Mouse (Mus musculus) liver, embryonic 13.5 days (tissue): ENCODE data around the gene Znrf4. TPM values are rescaled to one million over a fixed set of nuclear protein-coding genes. Genes with fewer than 3 reads are reported as not detected.
A peak's percentile ranks its signal among the peaks of the same experiment; 100 is the strongest.

Experiments used
- ATAC-seq: fragments of 200-750 bp; cut with Nextera tagmentation; 2 replicates; pipeline ENCODE4 v1.8.0; 2017; ENCODE audit warnings: low read depth, mild to moderate bottlenecking, moderate number of reproducible peaks, moderate library complexity
- DNase-seq: peaks from one replicate; pipeline ENCODE4 v3.0.0; 2022
- H3K27ac ChIP-seq: fragments of 300-500 bp; sonication (generic); 2 replicates; pipeline ENCODE4 v1.5.1; 2015; ENCODE audit warnings: moderate library complexity, mild to moderate bottlenecking, inconsistent platforms
- H3K27me3 ChIP-seq: fragments of 300-500 bp; sonication (generic); 2 replicates; pipeline ENCODE4 v1.6.1; 2015; ENCODE audit warnings: mild to moderate bottlenecking, inconsistent platforms
- H3K36me3 ChIP-seq: fragments of 300-500 bp; sonication (generic); 2 replicates; pipeline ENCODE4 v1.6.1; 2015; ENCODE audit warnings: mild to moderate bottlenecking, inconsistent platforms
- H3K4me1 ChIP-seq: fragments of 300-500 bp; sonication (generic); replicated peaks from 2 replicates; pipeline ENCODE4 v1.6.1; 2015; ENCODE audit warnings: inconsistent platforms
- H3K4me2 ChIP-seq: fragments of 300-500 bp; sonication (generic); 2 replicates; pipeline ENCODE4 v1.6.1; 2015; ENCODE audit warnings: inconsistent platforms, mild to moderate bottlenecking, moderate library complexity
- H3K4me3 ChIP-seq: fragments of 300-500 bp; sonication (generic); replicated peaks from 2 replicates; pipeline ENCODE4 v1.5.1; 2015; ENCODE audit warnings: mild to moderate bottlenecking, inconsistent platforms
- H3K9ac ChIP-seq: fragments of 300-500 bp; sonication (generic); 2 replicates; pipeline ENCODE4 v1.6.1; 2015; ENCODE audit warnings: mild to moderate bottlenecking, inconsistent platforms
- H3K9me3 ChIP-seq: fragments of 300-500 bp; sonication (generic); replicated peaks from 2 replicates; pipeline ENCODE4 v1.6.1; 2016; ENCODE audit warnings: inconsistent platforms
- WGBS: fragments of 180-500 bp; shearing (Covaris S2); methylation state at CpG from one replicate; pipeline ENCODE4 v1.1.7; 2015; ENCODE audit not compliant: insufficient replicate concordance; 5-methylcytosine and 5-hydroxymethylcytosine counted together
- polyA plus RNA-seq: library from polyadenylated mRNA; unstranded; fragments of >200 nt; fragmentation: Nextera tagmentation; extraction: Ambion mirVana; gene quantifications from 2 replicates; pipeline ENCODE4 v1.2.1, GENCODE M21; 2015

Gene Znrf4
- polyA plus RNA-seq, 1 experiment from 2014 or later: not detected

GRCm38 (mm10) chr17:56474311-56474830 lies 37.9 kb downstream of the Znrf4 start:
- Histone ChIP-seq H3K4me3 (peak overlapping the region; percentile 58), H3K4me2 (peak overlapping the region; percentile 73), H3K27me3 (peaks cover 95% of the 10 kb centered on the region), H3K36me3 (no peaks in the 10 kb centered on the region), H3K9ac (no peak overlapping the region), H3K27ac (no peak overlapping the region), H3K9me3 (no peaks in the 10 kb centered on the region), H3K4me1 (peaks cover 61% of the 10 kb centered on the region)
- no peak for DNase-seq
- no peak for ATAC-seq
- WGBS: 4% methylated on average over 32 of the region's 32 CpGs

GRCm38 (mm10) chr17:56473611-56473905 lies 38.7 kb downstream of the Znrf4 start:
- Histone ChIP-seq H3K27me3 (peaks cover 99% of the 10 kb centered on the region), H3K4me2 (peak overlapping the region; percentile 73), H3K9me3 (0 out of 2 replicates have a peak, but pooled peaks cover under 1% of the 10 kb centered on the region), H3K27ac (no peak overlapping the region), H3K4me3 (peak overlapping the region; percentile 58), H3K36me3 (no peaks in the 10 kb centered on the region), H3K4me1 (peaks cover 69% of the 10 kb centered on the region), H3K9ac (no peak overlapping the region)
- no peak for DNase-seq
- ATAC-seq: no peak
- 3% methylated on average over 11 of the region's 11 CpGs for WGBS

DNA sequence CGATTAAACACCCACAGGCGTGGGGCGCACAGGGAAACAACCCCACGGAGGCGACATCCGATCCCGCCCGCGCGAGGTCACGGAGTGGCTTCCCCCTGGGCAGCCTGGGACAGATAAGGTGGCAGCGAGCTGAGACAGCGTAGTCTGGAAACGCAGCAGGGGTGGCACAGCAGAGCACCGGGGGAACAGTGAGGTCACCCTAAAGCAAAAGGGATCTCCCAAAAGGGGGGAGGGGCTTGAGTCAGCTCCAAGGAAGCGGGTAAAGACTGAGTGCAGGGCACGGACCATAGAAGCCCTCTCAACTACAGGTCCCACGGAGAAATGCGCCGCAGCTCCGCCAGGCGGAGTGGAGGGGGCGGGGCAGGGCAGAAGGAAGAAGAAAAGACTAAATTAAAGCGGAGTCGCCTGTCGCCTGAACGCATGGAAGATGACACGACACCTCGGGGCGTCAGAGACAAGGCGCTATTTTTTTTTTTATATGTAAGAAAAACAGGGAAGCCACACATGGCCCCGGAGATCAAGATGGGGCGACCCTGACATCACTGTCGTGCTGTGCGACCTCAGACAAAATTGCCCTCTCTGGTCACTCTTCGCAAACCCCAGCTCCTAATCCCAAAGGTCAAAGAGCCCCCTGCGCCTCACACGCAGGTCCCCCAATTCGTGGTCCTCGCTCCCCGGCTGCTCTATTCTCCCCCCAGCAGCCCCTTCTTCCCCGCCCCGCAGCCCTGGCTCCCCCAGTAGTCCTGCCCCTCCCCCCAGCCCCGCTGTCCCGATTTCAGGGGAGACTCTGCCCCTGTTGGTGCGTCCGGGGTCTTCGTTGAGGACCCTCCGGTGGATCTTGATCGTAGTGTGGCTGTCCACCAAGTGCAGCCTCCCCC lies 39.3 kb downstream of the Znrf4 start:
- Histone ChIP-seq H3K36me3 (no peaks in the 10 kb centered on the region), H3K9ac (peak overlapping the region; percentile 22; the same call in 1 of the 2 replicates), H3K27me3 (peaks cover 97% of the 10 kb centered on the region), H3K4me2 (peak overlapping the region; percentile 73), H3K4me3 (peak overlapping the region; percentile 58), H3K27ac (no peak overlapping the region), H3K4me1 (peaks cover 72% of the 10 kb centered on the region), H3K9me3 (0 out of 2 replicates have a peak, but pooled peaks cover 3% of the 10 kb centered on the region)
- ATAC-seq (no peak), DNase-seq (no peak)
- 2% methylated on average over 50 of the region's 50 CpGs for WGBS

GRCm38 (mm10) chr17:56472121-56472520 lies 40.1 kb downstream of the Znrf4 start:
- H3K27ac ChIP-seq: no peak overlapping the region
- H3K9ac ChIP-seq: no peak overlapping the region; the same call in 1 of the 2 replicates
- peak overlapping the region; percentile 73 for H3K4me2 ChIP-seq
- peak overlapping the region; percentile 58 for H3K4me3 ChIP-seq
- 0 out of 2 replicates have a peak, but pooled peaks cover 3% of the 10 kb centered on the region for H3K9me3 ChIP-seq
- WGBS: 4% methylated on average over 16 of the region's 16 CpGs
- DNase-seq (no peak), ATAC-seq (no peak)
- peaks cover 72% of the 10 kb centered on the region for H3K4me1 ChIP-seq
- peaks cover 89% of the 10 kb centered on the region for H3K27me3 ChIP-seq
- no peaks in the 10 kb centered on the region for H3K36me3 ChIP-seq

DNA sequence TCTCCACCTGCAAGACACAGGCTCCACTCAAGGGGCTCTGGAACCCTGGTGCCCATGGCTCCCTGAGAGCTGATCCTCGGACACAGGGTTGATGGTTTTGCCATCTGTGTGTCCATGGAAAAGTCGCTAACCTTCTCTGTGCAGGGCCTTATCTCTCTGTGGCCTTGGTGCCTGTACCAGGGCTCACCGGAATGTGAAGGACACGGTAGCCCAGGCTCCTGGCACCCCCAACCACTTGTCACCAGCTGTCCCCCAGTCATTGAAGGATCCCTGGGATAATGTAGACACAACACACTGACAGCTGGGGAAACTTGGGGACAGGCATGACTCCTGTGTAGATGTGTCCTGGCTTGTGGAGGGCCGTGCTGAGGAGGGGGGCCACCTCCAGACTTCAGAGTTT lies 41.1 kb downstream of the Znrf4 start:
- Histone ChIP-seq H3K4me1 (peaks cover 70% of the 10 kb centered on the region), H3K4me2 (no peak overlapping the region), H3K27ac (no peak overlapping the region), H3K9ac (no peak overlapping the region), H3K4me3 (no peak overlapping the region), H3K27me3 (peaks cover 79% of the 10 kb centered on the region), H3K9me3 (0 out of 2 replicates have a peak, but pooled peaks cover 3% of the 10 kb centered on the region), H3K36me3 (no peaks in the 10 kb centered on the region)
- DNase-seq: no peak
- 61% methylated on average over 5 of the region's 5 CpGs for WGBS
- no peak for ATAC-seq

GRCm38 (mm10) chr17:56470571-56470970 lies 41.7 kb downstream of the Znrf4 start:
- peak overlapping the region; percentile 13; the same call in 1 of the 2 replicates for H3K27ac ChIP-seq

GRCm38 (mm10) chr17:56470001-56470436 lies 42.2 kb downstream of the Znrf4 start:
- DNase-seq: no peak
- H3K27ac ChIP-seq: no peak overlapping the region; the same call in 1 of the 2 replicates
- WGBS: 4% methylated on average over 26 of the region's 26 CpGs

More at GRCm38 (mm10) chr17:56470571-56470970, 41.7 kb downstream of the Znrf4 start:
- DNase-seq (no peak), ATAC-seq (peak; percentile 52)
- Histone ChIP-seq H3K9me3 (0 out of 2 replicates have a peak, but pooled peaks cover 3% of the 10 kb centered on the region), H3K4me3 (peak overlapping the region; percentile 43), H3K4me2 (peak overlapping the region; percentile 53), H3K4me1 (peaks cover 64% of the 10 kb centered on the region), H3K36me3 (no peaks in the 10 kb centered on the region), H3K27me3 (peaks cover 73% of the 10 kb centered on the region), H3K9ac (no peak overlapping the region)
- 33% methylated on average over 10 of the region's 10 CpGs for WGBS

GRCm38 (mm10) chr17:56469275-56469674 lies 43.0 kb downstream of the Znrf4 start:
- DNase-seq (no peak), ATAC-seq (0 out of 2 replicates have a peak, but pooled peaks have one; percentile 19)
- peaks cover 60% of the 10 kb centered on the region for H3K27me3 ChIP-seq
- no peak overlapping the region for H3K27ac ChIP-seq
- H3K4me1 ChIP-seq: peaks cover 51% of the 10 kb centered on the region
- 22% methylated on average over 8 of the region's 8 CpGs for WGBS
- H3K36me3 ChIP-seq: no peaks in the 10 kb centered on the region
- H3K4me2 ChIP-seq: peak overlapping the region; percentile 53
- H3K9me3 ChIP-seq: 0 out of 2 replicates have a peak, but pooled peaks cover 3% of the 10 kb centered on the region
- no peak overlapping the region for H3K9ac ChIP-seq
- no peak overlapping the region for H3K4me3 ChIP-seq

More at GRCm38 (mm10) chr17:56470001-56470436, 42.2 kb downstream of the Znrf4 start:
- Histone ChIP-seq H3K36me3 (no peaks in the 10 kb centered on the region), H3K9me3 (0 out of 2 replicates have a peak, but pooled peaks cover 3% of the 10 kb centered on the region), H3K4me3 (peak overlapping the region; percentile 43), H3K4me2 (peak overlapping the region; percentile 53), H3K4me1 (peaks cover 58% of the 10 kb centered on the region), H3K9ac (no peak overlapping the region), H3K27me3 (peaks cover 68% of the 10 kb centered on the region)
- ATAC-seq: 0 out of 2 replicates have a peak, but pooled peaks have one; percentile 7

GRCm38 (mm10) chr17:56468870-56469269 lies 43.4 kb downstream of the Znrf4 start:
- no peak overlapping the region for H3K4me3 ChIP-seq
- no peak overlapping the region for H3K9ac ChIP-seq
- peaks cover 47% of the 10 kb centered on the region for H3K4me1 ChIP-seq
- 0 out of 2 replicates have a peak, but pooled peaks cover 3% of the 10 kb centered on the region for H3K9me3 ChIP-seq
- H3K36me3 ChIP-seq: no peaks in the 10 kb centered on the region
- ATAC-seq (no peak), DNase-seq (no peak)
- H3K4me2 ChIP-seq: no peak overlapping the region
- peaks cover 56% of the 10 kb centered on the region for H3K27me3 ChIP-seq
- WGBS: 33% methylated on average over 7 of the region's 7 CpGs
- no peak overlapping the region for H3K27ac ChIP-seq

GRCm38 (mm10) chr17:56468380-56468779 lies 43.9 kb downstream of the Znrf4 start:
- no peak for ATAC-seq
- peaks cover 44% of the 10 kb centered on the region for H3K4me1 ChIP-seq
- H3K9me3 ChIP-seq: 0 out of 2 replicates have a peak, but pooled peaks cover 3% of the 10 kb centered on the region
- DNase-seq: no peak
- no peaks in the 10 kb centered on the region for H3K36me3 ChIP-seq
- H3K27me3 ChIP-seq: peaks cover 51% of the 10 kb centered on the region
- no peak overlapping the region for H3K9ac ChIP-seq
- peak overlapping the region; percentile 32; the same call in 1 of the 2 replicates for H3K27ac ChIP-seq
- H3K4me2 ChIP-seq: no peak overlapping the region
- WGBS: 72% methylated on average over 9 of the region's 9 CpGs
- H3K4me3 ChIP-seq: no peak overlapping the region

DNA sequence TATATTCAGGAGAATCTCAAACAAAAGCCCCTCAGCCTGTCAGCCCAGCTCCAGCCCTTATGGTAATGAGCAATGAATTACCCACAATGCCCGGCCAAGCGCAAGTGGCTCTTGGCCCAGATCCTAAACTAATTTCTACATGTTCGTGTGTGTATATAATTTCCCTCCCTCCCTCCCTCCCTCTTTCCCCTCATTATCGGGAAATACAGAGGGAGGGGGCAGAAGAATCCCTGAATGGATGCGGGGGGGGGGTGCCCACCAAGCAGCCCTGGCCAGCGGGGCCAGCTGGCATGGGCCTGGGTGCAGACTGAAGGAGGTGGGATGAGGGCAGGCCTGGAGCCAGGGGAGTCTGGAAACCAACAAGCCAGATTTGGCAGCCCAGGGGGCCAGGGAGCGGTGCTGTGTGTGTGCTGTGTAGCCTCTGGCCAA lies 44.8 kb downstream of the Znrf4 start:
- 76% methylated on average over 6 of the region's 7 CpGs for WGBS
- H3K27ac ChIP-seq: no peak overlapping the region
- ATAC-seq (no peak), DNase-seq (no peak)
- H3K4me2 ChIP-seq: no peak overlapping the region
- H3K36me3 ChIP-seq: no peaks in the 10 kb centered on the region
- H3K9me3 ChIP-seq: 0 out of 2 replicates have a peak, but pooled peaks cover 3% of the 10 kb centered on the region
- no peak overlapping the region for H3K4me3 ChIP-seq
- peaks cover 44% of the 10 kb centered on the region for H3K4me1 ChIP-seq
- peaks cover 42% of the 10 kb centered on the region for H3K27me3 ChIP-seq
- H3K9ac ChIP-seq: no peak overlapping the region
